Mouse (Mus musculus) lung, adult 2 months (tissue): ENCODE data around the gene Lrp1.

Experiments
- CTCF ChIP-seq: fragments of 200-500 bp; IDR thresholded peaks from 2 replicates; pipeline ENCODE4 v1.5.1; 2011; ENCODE audit warnings: mild to moderate bottlenecking, low read length, control low read depth; ENCODE audit not compliant: insufficient read depth
- POLR2A ChIP-seq: fragments of 200-500 bp; IDR thresholded peaks from 2 replicates; pipeline ENCODE4 v1.6.1; 2011; ENCODE audit warnings: low read depth, mild to moderate bottlenecking, control low read depth, low read length, borderline replicate concordance; ENCODE audit errors: extremely low read depth

- TF ChIP-seq CTCF (no peak), POLR2A (no peak)
Observed at GRCm38 (mm10) chr10:127632668-127633271, 11.8 kb upstream of the Lrp1 start.
